Comparison of ENCODE assay signal across 8 mouse cellular contexts in genomic region chr17:5252436-5252835, GRCm38 (mm10).
DNase-seq lines count a peak whose midpoint lies in the region; ATAC-seq and TF ChIP-seq lines count a peak whose summit lies in the region.
"Had no signal": no experiment of that assay in that cellular context is flagged by ENCODE, and none has a peak within 500 bp of the region (broad histone marks: within the 10 kb centered on the region; RNA-seq: fewer than 3 reads in every experiment).

No protein-coding gene starts in this region.

- H3K4me3 ChIP-seq in C2C12 (ENCODE audit: insufficient read depth, poor library complexity, severe bottlenecking) (no peak overlapping the region), G1E (ENCODE audit: low read depth, low read length) (no peak overlapping the region)
- H3K4me3 ChIP-seq in cerebellum, adult 2 months (replicated peaks; ENCODE audit: insufficient read depth, low read depth, low read length), result no peak overlapping the region
- H3K4me3 ChIP-seq in lung, embryonic 14.5 days (ENCODE audit: low read depth, low read length), result no peak overlapping the region
- H3K4me3 ChIP-seq in small intestine, adult 2 months (ENCODE audit: low read depth, low read length), result no peak overlapping the region
- H3K4me3 ChIP-seq: stomach, embryonic 15.5 days had no signal

- 40% methylated on average over 3 of the region's 3 CpGs for WGBS in cerebellum, adult 2 months
- WGBS in lung, embryonic 14.5 days, result 28% methylated on average over 3 of the region's 3 CpGs
- 22% methylated on average over 3 of the region's 3 CpGs for whole genome bisulfite sequencing in small intestine, adult 2 months

- H3K4me2 ChIP-seq in lung, embryonic 14.5 days, result no peak overlapping the region
- H3K4me2 ChIP-seq: stomach, embryonic 15.5 days had no signal

- TF ChIP-seq CTCF in C2C12 (IDR thresholded peaks at IDR 0.05; ENCODE audit: control insufficient read depth, insufficient read depth, insufficient read length) (peak; percentile 48), G1E (IDR thresholded peaks at IDR 0.05; ENCODE audit: low read depth, low read length) (peak; percentile 45)
- TF ChIP-seq CTCF in cerebellum, adult 2 months (IDR thresholded peaks at IDR 0.05; ENCODE audit: borderline replicate concordance, insufficient read depth, low read depth, low read length), result peak; percentile 79
- TF ChIP-seq CTCF in lung, embryonic 14.5 days (IDR thresholded peaks at IDR 0.05; ENCODE audit: low read depth), result peak; percentile 84
- TF ChIP-seq CTCF in small intestine, adult 2 months (IDR thresholded peaks at IDR 0.05; ENCODE audit: extremely low read depth, insufficient read length, insufficient replicate concordance, low read depth, low read length), result peak; percentile 84; the same call in 1 of the 2 replicates

- no peaks in the 10 kb centered on the region for H3K36me3 ChIP-seq in C2C12 (ENCODE audit: control insufficient read depth, insufficient read depth)
- peaks cover 81% of the 10 kb centered on the region for H3K36me3 ChIP-seq in G1E (replicated peaks)
- no peaks in the 10 kb centered on the region for H3K36me3 ChIP-seq in lung, embryonic 14.5 days (ENCODE audit: insufficient read depth)
- no peaks in the 10 kb centered on the region for H3K36me3 ChIP-seq in small intestine, adult 2 months (ENCODE audit: control insufficient read depth, insufficient read depth, low read length)
- H3K36me3 ChIP-seq: stomach, embryonic 15.5 days had no signal

- no peaks in the 10 kb centered on the region for H3K79me2 ChIP-seq in C2C12 (ENCODE audit: control insufficient read depth, insufficient read depth)

- H3K4me1 ChIP-seq in G1E (ENCODE audit: insufficient read depth, low read depth, low read length), result no peaks in the 10 kb centered on the region
- peaks cover 39% of the 10 kb centered on the region for H3K4me1 ChIP-seq in cerebellum, adult 2 months (ENCODE audit: control insufficient read depth, insufficient read depth, low read length)
- 0 out of 2 replicates have a peak, but pooled peaks cover 12% of the 10 kb centered on the region for H3K4me1 ChIP-seq in lung, embryonic 14.5 days (ENCODE audit: insufficient read depth)
- H3K4me1 ChIP-seq in small intestine, adult 2 months (ENCODE audit: control insufficient read depth, insufficient read depth, insufficient read length, low read length), result no peaks in the 10 kb centered on the region

- H3K79me3 ChIP-seq in C2C12 (ENCODE audit: low read depth), result no peaks in the 10 kb centered on the region

- H3K27ac ChIP-seq in cerebellum, adult 2 months (ENCODE audit: insufficient read depth, low read length), result no peak overlapping the region
- no peak overlapping the region for H3K27ac ChIP-seq in lung, embryonic 14.5 days (ENCODE audit: low read depth)
- no peak overlapping the region for H3K27ac ChIP-seq in small intestine, adult 2 months (ENCODE audit: insufficient read depth, low read depth, low read length)
- H3K27ac ChIP-seq: stomach, embryonic 15.5 days had no signal

- H3K27me3 ChIP-seq in C2C12 (ENCODE audit: control insufficient read depth, insufficient read depth, insufficient read length), result no peaks in the 10 kb centered on the region
- no peaks in the 10 kb centered on the region for H3K27me3 ChIP-seq in G1E (ENCODE audit: insufficient read depth, low read length)
- H3K27me3 ChIP-seq in cerebellum, adult 2 months (ENCODE audit: control insufficient read depth, insufficient read depth, low read length), result no peaks in the 10 kb centered on the region
- no peaks in the 10 kb centered on the region for H3K27me3 ChIP-seq in lung, embryonic 14.5 days (ENCODE audit: insufficient read depth, low read length)
- no peaks in the 10 kb centered on the region for H3K27me3 ChIP-seq in small intestine, adult 2 months (ENCODE audit: control insufficient read depth, insufficient read depth, low read length)
- H3K27me3 ChIP-seq: stomach, embryonic 15.5 days had no signal

- no peaks in the 10 kb centered on the region for H3K9me3 ChIP-seq in G1E (replicated peaks)
- H3K9me3 ChIP-seq in lung, embryonic 14.5 days (ENCODE audit: low read depth, low read length), result no peaks in the 10 kb centered on the region
- H3K9me3 ChIP-seq: stomach, embryonic 15.5 days had no signal

- no peak overlapping the region for H3ac ChIP-seq in C2C12 (ENCODE audit: control insufficient read depth, insufficient read length, low read depth)

- no peak for TF ChIP-seq POLR2A in cerebellum, adult 2 months (IDR thresholded peaks at IDR 0.05; ENCODE audit: borderline replicate concordance, insufficient read depth, low read length)
- TF ChIP-seq POLR2A in small intestine, adult 2 months (IDR thresholded peaks at IDR 0.05; ENCODE audit: low read depth, low read length), result no peak

- peak; percentile 40; the same call in 1 of the 2 replicates for ATAC-seq in G1E (ENCODE audit: extremely low read depth, insufficient number of reproducible peaks, low FRiP score, poor library complexity, severe bottlenecking)
- ATAC-seq in lung, embryonic 14.5 days (ENCODE audit: insufficient read depth), result no peak

- DNase-seq in G1E (ENCODE audit: low spot score), result peak; percentile 15
- peak; percentile 64 to 78 for DNase-seq in cerebellum, adult 2 months
- peak; percentile 75 to 85 for DNase-seq in frontal cortex, postnatal 36 days (ENCODE audit: low spot score in 2 of 2)
- DNase-seq in kidney, postnatal 4 days, result peak; percentile 88
- DNase-seq in lung, embryonic 14.5 days, result peak; percentile 85

- H3K9ac ChIP-seq in lung, embryonic 14.5 days, result no peak overlapping the region
- H3K9ac ChIP-seq: stomach, embryonic 15.5 days had no signal

TF ChIP-seq in C2C12, 6 proteins besides CTCF, POLR2A, EP300 and RAD21:
- TF ChIP-seq CEBPB (IDR thresholded peaks at IDR 0.05; ENCODE audit: low read depth) (no peak), USF1 (IDR thresholded peaks at IDR 0.05; ENCODE audit: low read depth) (no peak), MYOD1 (IDR thresholded peaks at IDR 0.05; ENCODE audit: control insufficient read depth, insufficient read length, low read depth) (no peak), MAX (IDR thresholded peaks at IDR 0.05) (no peak)

Comparison
In these comparisons a context has a peak if more than half of its experiments do, and no peak if none do; other contexts are left out.
1. DNase-seq: peak in every context shown above with its lines; median percentile 88 in kidney, postnatal 4 days; 85 in lung, embryonic 14.5 days; 80 in frontal cortex, postnatal 36 days; 71 in cerebellum, adult 2 months; 15 in G1E.